Comparison of ENCODE assay signal across 16 mouse cellular contexts in genomic region chr6:148459636-148460035, GRCm38 (mm10).
"Had no signal": no experiment of that assay in that cellular context is flagged by ENCODE, and none has a peak within 500 bp of the region (broad histone marks: within the 10 kb centered on the region; RNA-seq: fewer than 3 reads in every experiment).

No protein-coding gene starts in this region.

- H3K27ac ChIP-seq: neural tube, embryonic 13.5 days; neural tube, embryonic 15.5 days; stomach, embryonic 15.5 days; stomach, postnatal 0 days had no signal

- DNase-seq: retina, postnatal 1 day; right cerebral cortex, adult 18-20 months; right cerebral cortex, postnatal 14 days; right cerebral cortex, postnatal 25 days; right cerebral cortex, postnatal 4 days; spleen, adult 18-20 months; thymus, adult 18-20 months; thymus, adult 2 months; thymus, postnatal 14 days; thymus, postnatal 25 days; thymus, postnatal 36 days; thymus, postnatal 4 days had no signal

- H3K27me3 ChIP-seq: neural tube, embryonic 13.5 days; neural tube, embryonic 15.5 days; stomach, embryonic 15.5 days had no signal

- H3K36me3 ChIP-seq: neural tube, embryonic 13.5 days; neural tube, embryonic 15.5 days; stomach, embryonic 15.5 days had no signal

- H3K4me1 ChIP-seq: neural tube, embryonic 13.5 days; neural tube, embryonic 15.5 days; stomach, embryonic 15.5 days had no signal

- H3K4me2 ChIP-seq: neural tube, embryonic 13.5 days; neural tube, embryonic 15.5 days; stomach, embryonic 15.5 days had no signal

- H3K9ac ChIP-seq: neural tube, embryonic 13.5 days; neural tube, embryonic 15.5 days; stomach, embryonic 15.5 days had no signal

- H3K4me3 ChIP-seq: neural tube, embryonic 13.5 days; neural tube, embryonic 15.5 days; stomach, embryonic 15.5 days had no signal

- H3K9me3 ChIP-seq: neural tube, embryonic 13.5 days; neural tube, embryonic 15.5 days; stomach, embryonic 15.5 days had no signal
